Mouse (Mus musculus): ENCODE results near the gene Mecom. TPM values are rescaled to one million over a fixed set of nuclear protein-coding genes. Genes with fewer than 3 reads are reported as not detected.

Mecom gene
- total RNA-seq, 2 experiments from 2014 or later: 14.9 to 20.3 TPM

- DNase-seq: no peak
Observed at GRCm38 (mm10) chr3:30093005-30093404, 454.8 kb downstream of the Mecom start.

GRCm38 (mm10) chr3:30092481-30092880, 455.3 kb downstream of the Mecom start:
- peak; percentile 18 for DNase-seq

- no peak for DNase-seq
Observed at GRCm38 (mm10) chr3:30091860-30092259, 455.9 kb downstream of the Mecom start.

GRCm38 (mm10) chr3:30091401-30091800, 456.4 kb downstream of the Mecom start:
- no peak for DNase-seq

GRCm38 (mm10) chr3:30086139-30086538, 461.7 kb downstream of the Mecom start:
- no peak for DNase-seq

- DNase-seq: no peak
Observed at GRCm38 (mm10) chr3:30083842-30084241, 464.0 kb downstream of the Mecom start.

- no peak for DNase-seq
Observed at GRCm38 (mm10) chr3:30083268-30083667, 464.5 kb downstream of the Mecom start.

GRCm38 (mm10) chr3:30080827-30081226, 467.0 kb downstream of the Mecom start:
- DNase-seq: peak; percentile 64

GRCm38 (mm10) chr3:30076522-30076921, 471.3 kb downstream of the Mecom start:
- peak; percentile 3 for DNase-seq

GRCm38 (mm10) chr3:30071271-30071670, 476.5 kb downstream of the Mecom start:
- no peak for DNase-seq

GRCm38 (mm10) chr3:30066519-30066918, 481.3 kb downstream of the Mecom start:
- no peak for DNase-seq

GRCm38 (mm10) chr3:30060058-30060457, 487.8 kb downstream of the Mecom start:
- no peak for DNase-seq

- DNase-seq: no peak
Observed at GRCm38 (mm10) chr3:30059615-30060014, 488.2 kb downstream of the Mecom start.

GRCm38 (mm10) chr3:30051287-30051686, 496.5 kb downstream of the Mecom start:
- no peak for DNase-seq

- DNase-seq: no peak
Observed at GRCm38 (mm10) chr3:30050795-30051194, 497.0 kb downstream of the Mecom start.

GRCm38 (mm10) chr3:30048792-30049191, 499.0 kb downstream of the Mecom start:
- DNase-seq: no peak

- DNase-seq: no peak
Observed at GRCm38 (mm10) chr3:30048157-30048556, 499.7 kb downstream of the Mecom start.

- no peak for DNase-seq
Observed at GRCm38 (mm10) chr3:30043525-30043924, 504.3 kb downstream of the Mecom start.

- no peak for DNase-seq
Observed at GRCm38 (mm10) chr3:30038545-30038944, 509.3 kb downstream of the Mecom start.

- DNase-seq: no peak
Observed at GRCm38 (mm10) chr3:30019961-30020360, 527.8 kb downstream of the Mecom start.

- DNase-seq: peak; percentile 22
Observed at GRCm38 (mm10) chr3:30019411-30019810, 528.4 kb downstream of the Mecom start.

- no peak for DNase-seq
Observed at GRCm38 (mm10) chr3:30018202-30018601, 529.6 kb downstream of the Mecom start.

- no peak for DNase-seq
Observed at GRCm38 (mm10) chr3:30016766-30017165, 531.0 kb downstream of the Mecom start.

GRCm38 (mm10) chr3:30014962-30015660, 532.7 kb downstream of the Mecom start:
- peak; percentile 81 for DNase-seq

- DNase-seq: no peak
Observed at GRCm38 (mm10) chr3:30014279-30014678, 533.5 kb downstream of the Mecom start.

Data from adrenal gland, postnatal 10 days (tissue).